Mouse (Mus musculus): ENCODE data around the gene Maml3.

DNA sequence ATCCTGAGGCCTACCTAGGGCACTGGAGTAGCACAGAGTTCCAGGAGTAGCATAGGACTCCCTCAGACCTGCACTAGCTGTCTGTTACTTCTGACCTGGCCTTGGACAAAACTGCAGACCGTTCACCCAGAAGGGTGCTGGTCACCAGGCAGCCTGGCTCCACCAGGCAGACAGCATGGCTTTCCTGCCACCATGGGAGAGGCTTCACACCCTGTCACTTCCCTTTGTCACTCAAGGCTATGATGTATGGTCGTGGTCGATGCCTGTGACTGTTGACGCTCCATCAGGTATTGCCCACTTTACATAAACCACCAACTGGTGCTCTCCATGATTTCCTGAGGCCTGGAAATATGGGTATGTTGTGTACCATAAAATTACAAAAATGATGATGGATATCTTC lies 214.7 kb downstream of the Maml3 start:
- TF ChIP-seq CTCF (IDR thresholded peaks at IDR 0.05; ENCODE audit: borderline replicate concordance, extremely low read depth, insufficient read depth, insufficient read length) (no peak), POLR2A (IDR thresholded peaks at IDR 0.05; ENCODE audit: borderline replicate concordance, extremely low read depth, insufficient read depth, insufficient read length, poor library complexity, severe bottlenecking) (no peak)

Data from brain, embryonic 14.5 days (tissue).